Mouse (Mus musculus): ENCODE measurements around the gene Acacb.

Gene Acacb

GRCm38 (mm10) chr5:114134091-114134534, 12.2 kb upstream of the Acacb start:
- no peak for DNase-seq (ENCODE audit: extremely low spot score, low spot score)

- no peak for DNase-seq (ENCODE audit: extremely low spot score, low spot score)
These were observed 10.8 kb upstream of the Acacb start for GRCm38 (mm10) chr5:114135516-114135915.

GRCm38 (mm10) chr5:114137481-114138276, 8.7 kb upstream of the Acacb start:
- no peak for DNase-seq (ENCODE audit: extremely low spot score, low spot score)

DNA sequence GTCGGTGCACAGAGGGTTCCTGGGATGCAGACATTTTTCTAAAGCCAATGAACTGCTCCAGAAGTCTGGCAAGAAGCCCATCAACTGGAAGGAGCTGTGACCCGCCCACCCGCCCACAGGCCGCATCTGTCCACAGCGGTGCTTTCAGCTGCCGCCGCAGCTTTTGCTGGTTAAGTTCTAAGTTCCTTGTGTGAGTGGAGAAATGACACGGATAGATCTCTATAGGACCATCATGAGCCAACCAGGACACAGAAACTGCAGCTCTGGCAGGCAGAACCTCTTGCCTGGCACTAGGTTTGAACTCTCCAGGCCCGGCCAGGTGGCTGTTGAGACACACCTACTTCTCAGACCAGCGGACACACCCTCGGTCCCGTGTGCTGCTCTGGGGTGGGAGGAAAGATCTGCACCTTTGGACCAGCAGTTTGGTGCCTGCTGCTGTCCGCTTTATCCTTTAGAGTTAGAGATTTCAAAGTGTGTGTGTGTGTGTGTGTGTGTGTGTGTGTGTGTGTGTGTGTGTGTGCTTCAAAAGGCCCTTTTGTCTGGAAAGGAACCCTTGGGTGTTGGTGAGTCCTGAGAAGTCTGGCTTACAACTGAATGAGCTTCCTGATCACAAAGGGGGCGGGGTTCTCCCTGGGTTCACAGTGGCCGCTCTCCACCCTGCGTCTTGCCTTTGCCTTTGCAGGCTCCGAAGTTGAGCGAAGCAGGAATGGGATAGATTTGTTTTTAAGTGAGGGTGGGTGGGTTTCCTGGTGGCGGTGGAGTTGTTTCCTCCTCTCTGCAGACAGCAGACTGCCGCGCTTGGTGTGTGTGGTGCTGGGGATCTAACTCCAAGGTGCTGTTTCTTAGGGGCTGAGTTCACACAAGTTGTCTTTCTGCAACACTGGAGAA, 7.8 kb upstream of the Acacb start:
- no peak for DNase-seq (ENCODE audit: extremely low spot score, low spot score)

DNA sequence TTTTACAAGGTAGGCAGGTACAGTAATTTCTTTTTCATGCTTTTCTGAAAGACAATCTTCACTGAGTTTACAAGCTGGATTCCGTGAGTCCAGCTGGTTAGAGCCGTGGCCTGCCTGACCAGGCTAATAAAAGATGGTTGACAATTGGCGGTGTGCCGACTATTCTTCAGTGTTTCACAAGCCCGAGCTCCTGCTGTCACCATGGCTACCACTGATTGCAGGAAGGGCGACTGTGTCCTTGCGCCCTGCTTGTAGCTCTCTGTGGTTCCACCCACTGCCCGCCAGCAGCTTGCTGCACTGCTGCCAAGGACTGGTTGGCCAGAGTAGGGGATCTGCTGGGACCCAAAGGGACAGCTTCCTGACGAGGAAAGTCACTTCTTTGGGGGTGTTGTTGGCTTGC, 7.2 kb upstream of the Acacb start:
- DNase-seq (ENCODE audit: extremely low spot score, low spot score): no peak

DNA sequence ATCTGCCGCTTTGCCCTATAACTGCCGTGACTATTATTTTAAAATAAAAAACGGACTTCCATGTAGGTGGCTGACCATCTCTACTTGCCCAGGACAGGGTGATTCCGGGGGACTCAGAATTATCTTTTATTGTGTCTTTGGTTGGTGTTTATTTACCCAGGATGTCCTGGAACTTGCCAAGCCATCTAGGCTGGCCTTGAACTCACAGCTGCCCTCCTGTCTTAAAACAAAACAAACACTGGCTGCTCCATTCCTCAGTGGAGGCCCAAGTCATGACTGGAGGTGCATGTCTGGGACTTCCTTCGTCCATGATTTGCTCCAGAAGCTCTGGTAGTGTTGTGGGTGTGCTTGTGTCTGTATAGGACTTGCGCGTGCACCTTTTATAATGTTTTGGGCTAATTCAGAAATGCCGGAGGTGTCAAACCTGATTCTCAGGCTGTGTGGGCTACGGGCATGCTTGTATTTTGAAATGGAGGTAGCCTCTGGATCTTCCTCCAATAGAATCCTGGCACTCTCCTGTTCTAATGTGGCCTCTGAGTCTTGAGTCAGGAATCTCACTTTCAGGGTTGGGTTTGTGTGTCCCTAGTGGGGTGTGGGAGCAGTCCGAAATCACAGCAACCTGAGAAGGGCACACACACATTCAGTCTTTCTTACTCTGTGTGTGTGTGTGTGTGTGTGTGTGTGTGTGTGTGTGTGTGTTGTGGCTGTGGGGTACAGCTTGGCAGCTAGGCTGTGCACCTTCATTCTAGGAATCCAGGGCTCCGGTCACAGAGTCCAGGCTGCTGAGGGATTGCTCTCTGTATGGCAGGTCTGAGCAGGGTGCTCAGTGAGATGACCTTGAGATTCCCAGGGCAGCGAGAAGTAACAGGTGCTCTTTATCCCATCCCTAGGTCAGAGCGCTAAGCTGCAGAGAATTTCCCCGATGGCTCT, 973 bp downstream of the Acacb start:
- DNase-seq (ENCODE audit: extremely low spot score, low spot score): no peak

DNA sequence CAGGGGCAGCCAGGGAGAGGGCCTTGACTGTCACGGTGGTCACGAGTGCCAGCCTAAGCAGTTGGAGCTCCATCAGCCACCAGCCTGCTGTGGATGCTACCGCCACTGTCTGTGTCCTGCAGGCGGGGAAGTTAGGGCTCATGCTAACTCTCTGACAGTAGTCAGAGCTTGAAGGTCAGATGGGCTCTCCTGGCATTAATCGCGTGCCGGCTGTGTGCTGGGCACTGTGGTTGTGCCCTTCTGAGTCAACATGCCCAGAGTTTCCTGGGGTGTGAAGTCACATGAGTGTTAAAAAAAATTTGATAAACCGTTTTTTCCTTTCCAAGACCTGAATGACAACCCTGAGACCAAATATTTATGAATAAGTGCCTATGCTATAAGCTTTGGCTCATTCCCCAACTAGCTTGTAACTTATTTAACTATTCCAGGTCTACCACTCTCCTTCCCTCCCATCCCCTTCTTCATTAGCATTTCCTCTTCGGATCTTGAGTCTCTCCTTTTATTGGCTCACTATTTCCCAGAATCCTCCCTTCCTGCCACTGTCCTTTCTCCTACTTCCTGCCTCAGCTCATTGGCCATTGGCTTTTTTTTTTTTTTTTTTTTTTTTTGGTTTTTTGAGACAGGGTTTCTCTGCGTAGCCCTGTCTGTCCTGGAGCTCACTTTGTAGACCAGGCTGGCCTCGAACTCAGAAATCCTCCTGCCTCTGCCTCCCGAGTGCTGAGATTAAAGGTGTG, 6.2 kb downstream of the Acacb start:
- DNase-seq (ENCODE audit: extremely low spot score, low spot score): no peak

DNA sequence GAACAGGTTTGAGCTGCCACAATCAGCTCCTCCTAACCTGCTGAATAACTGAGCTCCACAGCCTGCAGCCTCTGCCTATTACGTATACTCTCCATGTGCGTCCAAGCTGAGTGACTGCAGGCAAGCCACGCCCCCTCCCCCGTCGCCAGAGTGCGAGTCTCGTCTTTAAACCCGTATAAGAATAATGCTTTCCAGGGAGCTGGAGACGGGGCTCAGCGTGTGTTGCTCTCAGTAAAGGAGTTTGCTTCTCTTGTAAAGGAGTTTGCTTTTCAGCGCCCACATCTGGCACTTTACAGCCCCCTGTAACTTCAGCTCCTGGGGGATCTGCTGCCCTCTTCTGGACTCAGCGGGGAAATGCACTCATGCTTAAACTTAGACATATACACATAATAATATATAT, 7.2 kb downstream of the Acacb start:
- peak; percentile 38 for DNase-seq (ENCODE audit: extremely low spot score, low spot score)

GRCm38 (mm10) chr5:114154765-114155164, 8.4 kb downstream of the Acacb start:
- no peak for DNase-seq (ENCODE audit: extremely low spot score, low spot score)

GRCm38 (mm10) chr5:114155168-114155933, 9.0 kb downstream of the Acacb start:
- no peak for DNase-seq (ENCODE audit: extremely low spot score, low spot score)

- DNase-seq (ENCODE audit: extremely low spot score, low spot score): no peak
These were observed 10.9 kb downstream of the Acacb start for GRCm38 (mm10) chr5:114157236-114157635.

- no peak for DNase-seq (ENCODE audit: extremely low spot score, low spot score)
These were observed 15.1 kb downstream of the Acacb start for GRCm38 (mm10) chr5:114161424-114161823.

GRCm38 (mm10) chr5:114162106-114162815, 15.9 kb downstream of the Acacb start:
- no peak for DNase-seq (ENCODE audit: extremely low spot score, low spot score)

- DNase-seq (ENCODE audit: extremely low spot score, low spot score): no peak
These were observed 16.9 kb downstream of the Acacb start for GRCm38 (mm10) chr5:114163117-114163696.

DNA sequence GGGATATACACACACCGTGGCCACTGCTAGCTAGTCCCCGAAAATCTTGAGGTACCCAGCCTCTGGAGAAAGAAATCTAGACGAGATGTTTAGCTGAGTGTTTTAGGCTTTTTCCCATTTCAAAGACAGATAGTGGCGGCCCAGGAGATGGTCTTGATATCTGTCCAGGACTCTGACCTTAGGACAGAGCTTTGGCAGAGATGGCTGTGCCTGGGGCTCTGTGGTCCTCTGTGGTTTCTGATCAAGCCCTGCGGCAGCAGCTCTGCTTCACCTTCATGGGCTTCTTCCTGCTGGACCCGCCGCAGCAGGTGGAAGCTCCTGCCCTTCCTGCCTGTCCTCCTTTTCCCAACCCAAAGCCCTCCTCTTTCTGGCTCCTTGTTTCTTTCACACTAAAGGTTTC, 24.0 kb downstream of the Acacb start:
- DNase-seq (ENCODE audit: extremely low spot score, low spot score): no peak

- DNase-seq (ENCODE audit: extremely low spot score, low spot score): no peak
These were observed 26.6 kb downstream of the Acacb start for GRCm38 (mm10) chr5:114172936-114173335.

DNA sequence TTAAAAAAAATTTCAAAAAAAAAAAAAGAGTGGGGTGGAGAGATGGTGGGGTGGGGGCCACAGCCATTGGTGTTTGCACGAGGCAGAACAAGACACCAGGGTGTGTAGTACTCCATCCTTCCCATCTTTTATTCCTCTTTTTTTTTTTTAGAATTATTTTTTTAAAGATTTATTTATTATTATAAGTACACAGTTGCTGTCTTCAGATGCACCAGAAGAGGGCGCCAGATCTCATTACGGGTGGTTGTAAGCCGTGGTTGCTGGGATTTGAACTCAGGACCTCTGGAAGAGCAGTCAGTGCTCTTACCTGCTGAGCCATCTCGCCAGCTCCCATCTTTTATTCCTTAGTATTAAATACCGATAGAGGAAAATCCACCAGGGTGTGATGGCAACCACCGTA, 27.1 kb downstream of the Acacb start:
- no peak for DNase-seq (ENCODE audit: extremely low spot score, low spot score)

GRCm38 (mm10) chr5:114173877-114174581, 27.7 kb downstream of the Acacb start:
- DNase-seq (ENCODE audit: extremely low spot score, low spot score): no peak

Measured in neural tube, embryonic 10.5 days (tissue).